Mouse (Mus musculus): Measurements from ENCODE around the gene Mrpl3.
A peak's percentile ranks its signal among the peaks of the same experiment; 100 is the strongest.
"Not testable (repeated sequence)": the region's sequence is repeated elsewhere in the genome, so short reads cannot be mapped to it uniquely, and the experiment has no call there.

Gene Mrpl3

GRCm38 (mm10) chr9:105053147-105053557, at the start of gene Mrpl3:
TSS of gene Mrpl3 (plus strand) at chr9:105053239.
- DNase-seq = peak; percentile 91

GRCm38 (mm10) chr9:105010721-105011120, 42.3 kb upstream of the Mrpl3 start:
- no peak for DNase-seq

- DNase-seq = no peak
Observed at GRCm38 (mm10) chr9:105018186-105018585, 34.9 kb upstream of the Mrpl3 start.

GRCm38 (mm10) chr9:105028311-105028710, 24.7 kb upstream of the Mrpl3 start:
- DNase-seq = no peak

GRCm38 (mm10) chr9:105032572-105032971, 20.5 kb upstream of the Mrpl3 start:
- no peak for DNase-seq

- DNase-seq = no peak
Observed at GRCm38 (mm10) chr9:105033641-105034040, 19.4 kb upstream of the Mrpl3 start.

- DNase-seq = no peak
Observed at GRCm38 (mm10) chr9:105037847-105038246, 15.2 kb upstream of the Mrpl3 start.

GRCm38 (mm10) chr9:105046014-105046413, 7.0 kb upstream of the Mrpl3 start:
- no peak for DNase-seq

GRCm38 (mm10) chr9:105048351-105048750, 4.7 kb upstream of the Mrpl3 start:
- DNase-seq = peak; percentile 9

GRCm38 (mm10) chr9:105049636-105050035, 3.4 kb upstream of the Mrpl3 start:
- no peak for DNase-seq

GRCm38 (mm10) chr9:105050257-105050656, 2.8 kb upstream of the Mrpl3 start:
- DNase-seq = no peak

- no peak for DNase-seq
Observed at GRCm38 (mm10) chr9:105053812-105054211, 773 bp downstream of the Mrpl3 start.

GRCm38 (mm10) chr9:105069106-105069505, 16.1 kb downstream of the Mrpl3 start:
- no peak for DNase-seq

- no peak for DNase-seq
Observed at GRCm38 (mm10) chr9:105072991-105073748, 20.1 kb downstream of the Mrpl3 start.

GRCm38 (mm10) chr9:105074851-105075250, 21.8 kb downstream of the Mrpl3 start:
- no peak for DNase-seq

- no peak for DNase-seq
Observed at GRCm38 (mm10) chr9:105076756-105077424, 23.9 kb downstream of the Mrpl3 start.

- no peak for DNase-seq
Observed at GRCm38 (mm10) chr9:105078460-105078859, 25.4 kb downstream of the Mrpl3 start.

- DNase-seq = no peak
Observed at GRCm38 (mm10) chr9:105080246-105080645, 27.2 kb downstream of the Mrpl3 start.

- DNase-seq = no peak
Observed at GRCm38 (mm10) chr9:105100807-105101570, 48.0 kb downstream of the Mrpl3 start.

GRCm38 (mm10) chr9:105101911-105102310, 48.9 kb downstream of the Mrpl3 start:
- DNase-seq = no peak

- no peak for DNase-seq
Observed at GRCm38 (mm10) chr9:105103893-105104292, 50.9 kb downstream of the Mrpl3 start.

- not testable (repeated sequence) for DNase-seq
Observed at GRCm38 (mm10) chr9:105125206-105125605, 72.2 kb downstream of the Mrpl3 start.
